Mouse (Mus musculus) gastrocnemius, postnatal 25 days (tissue): ENCODE data around the gene D430041D05Rik. TPM values are rescaled to one million over a fixed set of nuclear protein-coding genes. Genes with fewer than 3 reads are reported as not detected.

Source experiments
- DNase-seq: peaks from one replicate; pipeline ENCODE4 v3.0.0; 2022
- total RNA-seq, 2 experiments: library from RNA; stranded (reverse); gene quantifications; 1 replicate in 1 of 2; 2 replicates in 1 of 2; pipeline ENCODE4 v1.2.3; 2021

The D430041D05Rik gene
- total RNA-seq, 2 experiments from 2014 or later = 0.54 to 1.5 TPM

DNA sequence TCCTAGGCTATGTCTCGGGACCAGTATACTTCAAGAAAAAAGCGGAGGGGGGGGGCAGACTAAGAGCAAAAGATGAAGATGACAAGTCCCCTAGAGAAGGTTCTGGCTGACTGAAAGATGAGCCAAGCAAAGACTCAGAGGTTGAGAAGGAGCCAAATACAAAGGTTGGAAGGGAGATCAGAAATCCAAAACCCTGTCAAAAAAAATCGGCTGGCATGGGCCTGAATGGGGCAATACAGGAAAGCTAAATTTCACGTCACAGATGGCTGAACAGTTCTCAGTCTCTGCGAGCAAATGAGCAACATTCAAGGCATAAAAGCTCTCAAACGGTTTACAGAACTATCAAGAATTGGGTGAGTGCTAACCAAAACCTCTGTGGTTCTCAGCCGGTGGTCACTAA lies 2.5 kb downstream of the D430041D05Rik start:
- DNase-seq = no peak

DNA sequence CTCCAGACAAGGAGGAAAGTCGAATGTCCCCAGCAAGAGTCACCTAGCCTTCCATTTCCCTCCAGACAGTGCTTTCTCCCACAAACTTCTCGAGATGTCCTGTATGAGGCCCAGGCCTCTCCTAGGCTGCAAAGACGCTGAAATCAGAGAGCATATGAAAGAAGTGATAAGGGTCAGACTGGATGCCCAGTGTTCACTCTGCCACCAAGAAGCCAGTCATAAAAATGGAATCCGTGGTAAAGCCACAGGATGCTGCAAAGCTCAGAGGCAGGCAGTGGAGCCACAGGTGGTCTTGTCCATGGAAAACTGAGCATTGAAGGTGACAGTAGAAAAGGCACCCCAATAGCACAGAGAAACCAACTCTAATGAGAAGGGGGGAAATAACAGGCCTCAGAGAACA lies 2.9 kb downstream of the D430041D05Rik start:
- no peak for DNase-seq

DNA sequence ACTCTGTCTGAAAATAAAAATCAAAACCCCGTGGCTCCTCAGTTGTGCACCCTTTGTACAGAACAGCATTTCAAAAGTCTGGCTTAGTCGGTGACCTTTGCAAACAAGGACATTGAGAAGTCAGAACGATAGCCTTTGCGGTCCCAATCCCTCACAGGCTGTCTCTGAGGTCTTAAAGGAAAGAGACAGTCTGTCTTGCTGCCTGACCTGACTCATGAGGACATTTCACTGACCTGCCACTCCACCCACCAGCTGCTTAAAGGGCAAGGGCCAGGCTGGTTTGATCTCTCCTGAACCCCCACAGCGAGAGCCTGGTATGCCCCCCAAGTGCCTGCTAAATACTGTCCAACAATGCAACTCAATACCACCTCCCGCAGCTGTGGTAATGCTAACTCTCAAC lies 6.8 kb downstream of the D430041D05Rik start:
- DNase-seq = no peak

DNA sequence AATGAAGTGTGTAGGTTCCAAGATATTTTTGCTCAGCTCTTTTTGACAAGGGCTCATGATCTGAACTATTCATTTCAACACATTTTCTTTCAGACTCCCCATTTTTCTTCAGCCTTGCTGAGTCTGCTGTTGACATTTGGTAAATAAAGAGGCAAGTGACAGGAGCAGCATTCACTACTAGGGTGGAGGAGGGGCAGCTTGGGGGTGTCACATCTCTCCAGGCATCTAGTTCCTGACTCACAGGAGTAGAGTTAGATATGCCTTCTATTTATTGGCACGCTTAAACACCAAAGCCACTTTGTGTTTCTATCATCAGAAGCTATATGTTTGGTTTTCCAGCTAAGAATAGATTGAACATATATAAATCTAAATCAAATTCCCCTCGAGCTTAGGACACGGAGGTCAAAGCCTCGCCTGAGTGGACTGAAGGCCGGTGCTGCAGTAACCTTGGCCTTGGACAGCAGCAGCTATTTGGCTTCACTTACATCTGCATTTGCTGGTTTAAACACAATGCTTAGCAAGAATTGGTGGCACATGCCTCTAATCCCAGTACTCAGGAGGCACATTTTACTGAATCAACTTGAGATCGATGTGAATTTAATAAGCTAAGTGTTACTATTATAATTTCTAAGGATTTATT lies 12.0 kb downstream of the D430041D05Rik start:
- DNase-seq = no peak

- no peak for DNase-seq
Observed at GRCm38 (mm10) chr2:104395961-104396360, 14.9 kb downstream of the D430041D05Rik start.

GRCm38 (mm10) chr2:104394769-104395168 lies 16.0 kb downstream of the D430041D05Rik start:
- DNase-seq = no peak

- DNase-seq = no peak
Observed at GRCm38 (mm10) chr2:104392700-104393312, 18.0 kb downstream of the D430041D05Rik start.

DNA sequence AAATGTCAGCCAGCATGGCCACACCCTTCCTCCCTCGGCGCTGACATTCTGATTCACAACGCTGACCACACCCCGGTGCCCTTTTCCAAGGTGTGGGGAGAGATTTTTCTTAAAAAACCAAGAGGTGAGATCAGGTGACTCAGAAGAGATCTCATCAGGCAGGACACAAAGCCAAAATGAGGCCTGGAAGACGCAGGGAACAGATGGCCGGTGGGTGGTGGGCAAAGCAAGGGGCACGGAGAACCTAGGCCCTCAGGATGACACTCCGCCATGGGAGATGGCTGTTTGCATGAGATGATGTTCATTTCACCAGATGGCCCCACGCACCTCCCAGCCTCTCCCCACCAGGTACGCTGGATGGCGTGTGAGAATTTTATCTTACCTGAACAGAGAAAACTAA lies 21.6 kb downstream of the D430041D05Rik start:
- DNase-seq = no peak

- DNase-seq = no peak
Observed at GRCm38 (mm10) chr2:104385941-104386340, 24.9 kb downstream of the D430041D05Rik start.

DNA sequence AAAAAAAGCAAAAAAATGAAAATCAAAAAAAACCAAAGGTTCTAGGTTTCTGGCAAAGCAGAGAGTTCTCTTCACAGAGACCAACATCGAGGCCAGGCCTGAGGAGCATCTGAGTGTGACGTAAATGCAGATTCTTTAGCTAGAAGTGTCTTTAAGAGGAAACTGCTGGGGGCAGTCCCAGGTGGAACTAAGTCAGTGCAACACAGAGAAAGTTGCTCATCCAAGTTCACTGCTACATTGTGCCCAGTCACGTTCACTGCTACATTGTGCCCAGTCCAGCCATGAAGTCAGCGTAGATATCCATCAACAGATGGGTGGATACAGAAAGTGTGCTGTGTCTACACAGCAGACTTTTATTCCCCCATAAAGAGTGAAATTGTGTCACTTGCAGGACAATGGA lies 27.2 kb downstream of the D430041D05Rik start:
- DNase-seq = no peak

DNA sequence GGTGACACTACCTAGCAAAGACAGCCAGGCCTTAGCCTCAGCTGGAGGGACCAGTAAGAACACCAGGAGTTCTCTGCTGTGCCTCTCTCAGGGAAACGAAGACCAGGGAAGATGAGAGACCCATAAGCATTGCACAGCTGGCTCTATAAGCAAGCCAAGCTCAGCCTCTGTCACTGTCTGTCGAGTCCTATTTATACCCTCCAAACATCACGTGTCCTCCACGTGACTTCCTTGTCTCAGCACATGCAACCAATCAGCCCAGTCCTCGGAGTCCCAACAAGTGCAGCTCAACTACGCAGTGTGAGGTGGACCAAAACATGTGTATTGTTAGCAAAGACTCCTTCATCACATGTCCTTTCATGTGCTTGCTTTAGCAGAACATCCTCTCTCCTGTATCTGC lies 28.0 kb downstream of the D430041D05Rik start:
- DNase-seq = no peak

- DNase-seq = no peak
Observed at GRCm38 (mm10) chr2:104379304-104379703, 31.5 kb downstream of the D430041D05Rik start.

DNA sequence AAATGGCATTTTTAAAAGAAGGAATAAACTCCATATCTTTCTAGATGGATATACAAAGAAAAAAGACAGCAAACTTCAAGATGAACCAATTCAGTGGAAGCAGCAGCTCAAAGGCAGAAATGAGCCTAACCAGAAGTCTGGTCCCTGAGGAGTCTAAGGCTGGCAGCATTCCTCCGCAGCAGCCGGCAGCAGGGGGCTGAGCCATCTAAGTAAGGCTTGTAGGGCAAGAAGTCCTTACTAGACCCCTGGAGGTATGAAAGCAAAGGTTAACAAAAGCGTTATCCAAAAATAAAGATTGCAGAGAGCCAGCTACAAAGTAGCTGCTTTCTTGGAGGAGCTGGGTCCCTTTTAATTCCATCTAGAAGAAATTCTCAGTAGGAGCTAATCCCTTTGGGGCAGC lies 32.0 kb downstream of the D430041D05Rik start:
- DNase-seq = no peak

DNA sequence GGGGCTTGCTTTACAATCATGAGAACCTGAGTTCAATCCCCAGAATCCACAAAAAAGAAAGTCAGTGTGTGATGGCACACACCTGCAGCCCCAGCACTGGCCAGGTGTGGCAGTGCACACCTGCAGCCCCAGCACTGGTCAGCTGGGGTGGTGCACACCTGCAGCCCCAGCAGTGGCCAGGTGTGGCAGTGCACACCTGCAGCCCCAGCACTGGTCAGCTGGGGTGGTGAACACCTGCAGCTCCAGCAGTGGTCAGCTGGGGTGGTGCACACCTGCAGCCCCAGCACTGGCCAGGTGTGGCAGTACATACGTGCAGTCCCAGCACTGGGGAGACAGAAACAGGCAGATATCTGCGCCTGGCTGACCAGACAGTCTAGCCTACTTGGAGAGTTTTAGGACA lies 32.8 kb downstream of the D430041D05Rik start:
- DNase-seq = no peak

GRCm38 (mm10) chr2:104372156-104372555 lies 38.7 kb downstream of the D430041D05Rik start:
- no peak for DNase-seq

DNA sequence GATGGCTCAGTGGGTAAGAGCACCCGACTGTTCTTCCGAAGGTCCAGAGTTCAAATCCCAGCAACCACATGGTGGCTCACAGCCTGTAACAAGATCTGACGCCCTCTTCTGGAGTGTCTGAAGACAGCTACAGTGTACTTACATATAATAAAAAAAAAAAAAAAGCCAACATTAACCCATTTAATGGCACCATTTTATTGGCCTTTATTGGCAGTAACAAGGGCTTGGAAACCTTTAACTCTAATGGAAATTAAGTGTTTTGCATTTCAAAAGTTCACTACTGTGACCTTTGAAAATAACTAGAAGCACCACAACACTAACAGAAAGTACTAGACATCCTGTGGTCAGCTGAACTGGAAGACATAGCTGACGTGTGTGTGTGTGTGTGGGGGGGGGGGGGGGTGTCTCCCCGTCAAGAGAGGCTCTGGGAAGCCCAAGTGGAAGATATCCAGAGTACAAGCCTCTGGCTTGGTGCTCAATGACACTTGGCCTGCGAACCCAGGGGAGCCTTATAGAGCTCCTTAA lies 39.1 kb downstream of the D430041D05Rik start:
- DNase-seq = no peak

DNA sequence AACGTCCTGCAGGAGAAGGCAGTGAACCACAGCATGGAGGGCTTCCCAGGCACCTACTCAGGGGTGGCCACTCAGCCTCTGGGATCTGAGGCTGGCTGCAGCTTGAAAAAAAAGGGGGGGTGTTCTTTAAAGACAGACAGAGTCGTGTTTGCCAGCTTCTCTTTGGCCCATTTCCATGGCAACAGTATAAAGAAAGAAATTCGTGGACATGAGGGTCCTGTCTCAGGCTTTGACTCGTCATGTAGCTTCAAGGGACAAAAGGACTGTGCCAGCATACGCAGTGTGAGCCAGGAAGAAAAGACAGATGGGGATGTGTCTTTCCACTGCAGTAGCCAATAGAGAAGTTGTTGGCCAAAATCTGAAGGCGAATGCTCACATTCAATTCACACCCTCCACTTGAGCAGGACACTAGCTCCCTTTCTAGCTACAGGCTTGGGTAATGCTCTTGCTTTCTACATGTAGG lies 42.9 kb downstream of the D430041D05Rik start:
- no peak for DNase-seq

DNA sequence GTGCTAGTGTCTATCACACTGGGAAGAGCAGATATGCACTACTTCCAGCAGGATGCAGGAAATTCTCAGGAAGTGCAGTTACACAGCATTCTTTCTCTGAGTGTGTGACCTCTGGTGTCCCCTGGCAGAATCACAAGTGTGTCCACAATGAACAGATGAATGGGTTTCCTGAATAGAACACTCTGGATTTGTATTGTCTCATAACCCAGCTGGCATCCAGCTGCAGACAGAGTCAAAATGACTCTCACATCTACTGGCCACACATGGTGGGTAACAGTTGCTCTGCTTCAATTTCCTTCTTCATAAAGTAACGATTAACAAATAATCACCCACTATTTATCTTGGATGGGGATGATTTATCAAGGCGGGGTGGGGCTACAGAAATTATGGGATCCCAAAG lies 43.5 kb downstream of the D430041D05Rik start:
- DNase-seq = no peak

- no peak for DNase-seq
Observed at GRCm38 (mm10) chr2:104359305-104359704, 51.5 kb downstream of the D430041D05Rik start.

DNA sequence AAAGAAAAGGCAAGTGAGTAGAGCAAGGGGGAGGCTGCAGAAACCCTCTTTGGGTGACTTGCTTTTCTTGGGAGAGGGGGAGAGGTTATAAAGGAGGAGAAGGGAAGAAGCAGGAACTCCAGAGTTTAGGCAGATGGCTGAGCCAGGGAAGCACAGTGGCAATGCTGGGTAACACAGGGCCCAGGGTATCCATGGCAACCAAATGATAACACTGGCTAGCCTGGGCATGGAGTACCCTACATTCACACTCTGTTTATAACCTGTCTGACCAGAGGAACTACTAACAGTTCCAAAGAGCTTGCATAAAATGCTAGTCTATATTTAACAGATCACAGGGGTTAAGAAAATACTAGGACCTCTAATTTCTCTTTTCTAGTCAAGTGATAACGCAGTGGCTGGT lies 51.9 kb downstream of the D430041D05Rik start:
- DNase-seq = no peak

GRCm38 (mm10) chr2:104356531-104356930 lies 54.3 kb downstream of the D430041D05Rik start:
- DNase-seq = no peak

DNA sequence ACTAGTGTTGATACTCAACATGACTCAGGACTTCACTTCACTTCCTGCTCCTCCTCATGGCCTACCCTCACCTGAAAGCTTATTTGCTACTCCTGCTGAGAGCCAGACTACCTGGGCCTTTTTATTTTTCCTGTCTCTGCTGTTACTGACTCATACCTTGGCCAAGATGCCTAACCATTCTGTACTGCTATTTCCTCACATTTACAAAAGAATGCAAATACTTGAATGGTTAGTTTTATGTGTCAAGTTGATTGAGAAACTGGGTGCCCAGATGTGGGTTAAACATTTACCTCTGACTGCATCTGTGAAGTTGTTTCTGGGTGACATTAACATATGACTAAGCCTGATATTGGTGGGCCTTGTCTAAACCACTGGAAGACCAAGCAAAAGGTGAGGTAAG lies 56.7 kb downstream of the D430041D05Rik start:
- no peak for DNase-seq

DNA sequence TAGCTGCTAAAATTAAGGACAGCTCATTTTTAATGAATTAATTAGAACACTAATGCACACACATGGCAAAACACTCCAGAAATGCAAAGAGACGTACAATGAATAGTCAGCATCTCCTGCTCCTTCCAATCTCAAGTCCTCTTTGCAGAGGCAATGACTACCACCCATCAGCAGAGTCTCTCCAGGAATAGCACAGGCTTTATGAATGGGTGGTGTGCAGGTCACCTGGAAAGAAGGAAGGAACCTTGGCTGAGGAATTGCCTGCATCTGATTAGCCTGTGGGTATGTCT lies 58.7 kb downstream of the D430041D05Rik start:
- no peak for DNase-seq
